Mouse (Mus musculus) erythroblast, embryonic 14.5 days (primary cell): ENCODE results near the gene Tbc1d22b. TPM values are rescaled to one million over a fixed set of nuclear protein-coding genes. Genes with fewer than 3 reads are reported as not detected.

Experiments used
- H3K27me3 ChIP-seq: 2 replicates; pipeline ENCODE4 v1.6.1; 2012; ENCODE audit warnings: inconsistent platforms; ENCODE audit not compliant: control insufficient read depth
- H3K36me3 ChIP-seq: 2 replicates; pipeline ENCODE4 v1.6.1; 2012; ENCODE audit warnings: mild to moderate bottlenecking, inconsistent platforms; ENCODE audit not compliant: control insufficient read depth
- H3K4me1 ChIP-seq: 2 replicates; pipeline ENCODE4 v1.6.1; 2012; ENCODE audit warnings: inconsistent platforms; ENCODE audit not compliant: control insufficient read depth
- H3K4me3 ChIP-seq: replicated peaks from 2 replicates; pipeline ENCODE3; 2012; ENCODE audit warnings: moderate library complexity, mild to moderate bottlenecking, inconsistent platforms
- H3K9me3 ChIP-seq: 2 replicates; pipeline ENCODE4 v1.6.1; 2012; ENCODE audit warnings: low read length, inconsistent platforms, mixed read lengths; ENCODE audit not compliant: control insufficient read depth
- GATA1 ChIP-seq: IDR thresholded peaks from 2 replicates; pipeline ENCODE4 v1.6.1; 2012; ENCODE audit warnings: low read length, inconsistent platforms, mixed read lengths
- TAL1 ChIP-seq: IDR thresholded peaks from 3 replicates; pipeline ENCODE4 v1.6.1; 2012; ENCODE audit warnings: low read length, inconsistent platforms, mixed read lengths
- polyA plus RNA-seq: library from polyadenylated mRNA; stranded (reverse); fragments of >175 nt; gene quantifications from 2 replicates; pipeline ENCODE4 v1.2.3, GENCODE M21; 2012

The Tbc1d22b gene
- polyA plus RNA-seq, 1 experiment: 0.99 TPM

DNA sequence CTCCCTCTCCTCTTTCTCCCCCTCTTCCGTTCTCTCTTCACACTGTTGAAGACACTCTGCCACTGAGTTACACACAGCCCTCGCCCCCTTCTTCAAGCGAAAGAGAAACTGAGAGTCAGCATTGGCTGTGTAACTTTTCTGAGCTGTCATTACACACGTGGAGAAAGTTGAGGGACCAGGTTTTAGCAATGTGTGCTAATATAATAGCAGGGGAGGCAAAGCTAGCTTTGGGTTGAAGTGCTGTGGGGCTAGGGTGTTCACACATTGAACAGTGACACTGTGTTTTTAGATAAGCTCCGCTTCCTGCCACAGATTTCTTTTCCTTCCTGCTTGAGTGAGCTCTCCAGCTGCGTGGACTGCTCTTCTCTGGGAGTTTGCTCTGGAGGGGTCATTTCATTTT lies 1.4 kb downstream of the Tbc1d22b start:
- TF ChIP-seq GATA1: no peak
- no peak for TF ChIP-seq TAL1
- Histone ChIP-seq H3K9me3 (no peaks in the 10 kb centered on the region), H3K4me1 (peaks cover 30% of the 10 kb centered on the region)

DNA sequence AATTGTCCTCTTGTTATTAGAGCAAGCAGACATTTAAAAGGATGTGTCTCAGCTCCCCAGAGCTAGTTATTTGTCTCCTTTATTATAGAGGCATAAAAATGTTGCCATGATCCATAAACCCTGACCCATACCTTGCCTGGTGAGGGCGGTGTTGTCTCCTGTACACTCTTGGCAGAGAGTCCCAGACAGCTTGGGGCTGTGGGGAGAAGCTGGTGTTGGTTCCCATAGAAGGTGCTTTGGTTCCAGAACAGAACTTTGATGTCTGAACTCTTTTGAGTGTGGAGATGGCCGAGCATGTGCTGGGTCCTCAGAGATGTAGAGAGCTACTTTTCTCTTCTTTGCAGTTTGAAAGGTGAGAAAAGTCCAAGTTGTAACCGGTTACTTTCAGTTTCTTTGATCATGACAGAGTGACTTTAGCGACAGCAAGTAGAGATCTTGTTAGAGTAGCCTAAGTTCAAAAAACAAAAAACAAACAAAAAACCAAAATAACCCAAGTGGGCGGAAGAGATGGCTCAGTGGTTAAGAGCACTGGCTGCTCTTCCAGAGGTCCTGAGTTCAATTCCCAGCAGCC lies 2.7 kb downstream of the Tbc1d22b start, which contains the start of gene Tmem217:
Tmem217 (minus strand) TSS at position 224 of the 571 bp plus-strand sequence.
- H3K4me1 ChIP-seq: peaks cover 30% of the 10 kb centered on the region
- peaks cover 2% of the 10 kb centered on the region; the same call in 1 of the 2 replicates for H3K27me3 ChIP-seq
- H3K36me3 ChIP-seq: no peaks in the 10 kb centered on the region; the same call in 1 of the 2 replicates
- TF ChIP-seq GATA1: no peak
- TF ChIP-seq TAL1: no peak
- H3K9me3 ChIP-seq: no peaks in the 10 kb centered on the region
- H3K4me3 ChIP-seq: no peak within 1 kb of the TSS

More for the DNA sequence above, 1.4 kb downstream of the Tbc1d22b start:
- Histone ChIP-seq H3K4me3 (peak overlapping the region; percentile 25), H3K36me3 (no peaks in the 10 kb centered on the region), H3K27me3 (peaks cover 2% of the 10 kb centered on the region; the same call in 1 of the 2 replicates)

GRCm38 (mm10) chr17:29554176-29554575 lies 4.6 kb downstream of the Tbc1d22b start:
- H3K36me3 ChIP-seq: no peaks in the 10 kb centered on the region; the same call in 1 of the 2 replicates
- H3K27me3 ChIP-seq: no peaks in the 10 kb centered on the region
- H3K9me3 ChIP-seq: no peaks in the 10 kb centered on the region
- peaks cover 27% of the 10 kb centered on the region for H3K4me1 ChIP-seq
- no peak overlapping the region for H3K4me3 ChIP-seq
- TF ChIP-seq GATA1 (no peak), TAL1 (no peak)

DNA sequence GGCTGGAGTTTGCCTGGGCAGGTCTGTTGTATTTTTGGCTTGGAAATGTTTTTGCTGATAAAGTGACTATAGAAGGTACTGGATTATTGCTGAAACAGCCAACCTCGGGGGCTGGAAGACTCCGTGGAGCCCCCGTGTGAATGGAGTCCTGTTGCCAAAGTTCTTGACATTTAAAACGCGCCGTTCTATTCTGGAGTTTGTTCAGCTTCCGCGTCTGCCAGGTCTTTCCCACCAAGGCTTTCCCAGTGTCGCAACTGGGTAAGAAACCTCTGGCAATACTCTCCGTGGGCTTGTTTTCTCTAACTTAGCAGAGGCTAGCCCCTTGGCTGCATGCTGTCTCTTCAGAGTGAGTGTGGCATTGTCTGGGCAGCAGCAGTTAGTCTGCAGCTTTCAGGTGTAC lies 6.9 kb downstream of the Tbc1d22b start:
- Histone ChIP-seq H3K36me3 (no peaks in the 10 kb centered on the region; the same call in 1 of the 2 replicates), H3K9me3 (no peaks in the 10 kb centered on the region), H3K27me3 (no peaks in the 10 kb centered on the region), H3K4me3 (no peak overlapping the region), H3K4me1 (peaks cover 6% of the 10 kb centered on the region; the same call in 1 of the 2 replicates)
- no peak for TF ChIP-seq TAL1
- no peak for TF ChIP-seq GATA1

GRCm38 (mm10) chr17:29556893-29557292 lies 7.3 kb downstream of the Tbc1d22b start:
- no peaks in the 10 kb centered on the region; the same call in 1 of the 2 replicates for H3K36me3 ChIP-seq
- H3K9me3 ChIP-seq: no peaks in the 10 kb centered on the region
- no peak overlapping the region for H3K4me3 ChIP-seq
- H3K27me3 ChIP-seq: no peaks in the 10 kb centered on the region
- TF ChIP-seq GATA1 (peak; percentile 26; the same call in 1 of the 2 replicates), TAL1 (no peak)
- H3K4me1 ChIP-seq: peaks cover 4% of the 10 kb centered on the region; the same call in 1 of the 2 replicates

- Histone ChIP-seq H3K4me3 (no peak overlapping the region), H3K4me1 (no peaks in the 10 kb centered on the region; the same call in 1 of the 2 replicates), H3K27me3 (no peaks in the 10 kb centered on the region), H3K36me3 (no peaks in the 10 kb centered on the region; the same call in 1 of the 2 replicates), H3K9me3 (no peaks in the 10 kb centered on the region)
- no peak for TF ChIP-seq GATA1
- no peak for TF ChIP-seq TAL1
Measured at GRCm38 (mm10) chr17:29558476-29558875, 8.9 kb downstream of the Tbc1d22b start.

DNA sequence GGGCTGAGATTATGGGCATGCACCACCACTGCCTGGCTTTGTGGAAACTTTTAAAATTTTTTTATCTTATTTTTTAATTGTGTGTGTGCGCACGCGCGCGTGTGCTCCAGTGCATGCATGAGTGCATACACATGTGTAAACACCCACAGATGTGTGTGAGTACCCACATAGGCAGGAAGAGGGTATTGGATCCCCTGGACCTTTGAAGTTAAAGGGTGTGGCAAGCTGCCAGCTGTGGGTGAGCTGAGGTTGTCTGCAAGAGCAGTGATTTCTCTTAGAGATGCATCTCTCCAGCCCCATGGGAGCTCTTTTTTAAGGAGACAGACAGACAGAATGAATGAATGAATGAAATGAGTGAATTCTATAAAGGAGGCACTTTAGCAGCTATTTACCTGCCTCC lies 15.9 kb downstream of the Tbc1d22b start:
- no peaks in the 10 kb centered on the region; the same call in none of the 2 replicates for H3K4me1 ChIP-seq
- no peaks in the 10 kb centered on the region for H3K9me3 ChIP-seq
- TF ChIP-seq GATA1: no peak
- TF ChIP-seq TAL1: no peak
- H3K36me3 ChIP-seq: peaks cover 41% of the 10 kb centered on the region
- no peak overlapping the region for H3K4me3 ChIP-seq
- H3K27me3 ChIP-seq: no peaks in the 10 kb centered on the region

- Histone ChIP-seq H3K36me3 (peaks cover 69% of the 10 kb centered on the region), H3K9me3 (no peaks in the 10 kb centered on the region)
Measured at GRCm38 (mm10) chr17:29568435-29568834, 18.9 kb downstream of the Tbc1d22b start.

DNA sequence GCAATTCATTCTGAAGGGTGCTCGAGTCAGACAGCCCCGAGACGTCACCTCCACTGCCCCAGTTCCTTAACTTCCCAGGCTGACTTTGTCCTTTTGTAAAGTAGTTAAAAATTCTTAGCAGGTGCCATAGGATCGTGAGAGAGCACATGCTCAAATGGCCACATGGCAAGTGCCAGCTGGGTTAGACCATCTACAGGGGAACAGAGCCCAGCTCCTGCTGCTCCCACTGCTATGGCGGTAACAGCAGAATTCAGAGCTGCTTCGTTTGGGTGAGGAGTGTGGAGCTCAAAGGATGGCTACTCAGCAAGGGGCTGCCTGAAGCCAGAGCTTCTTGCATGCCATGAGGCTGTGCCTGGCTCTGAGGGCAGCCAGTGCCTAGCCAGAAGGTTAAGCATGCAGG lies 20.2 kb downstream of the Tbc1d22b start:
- H3K4me1 ChIP-seq: no peaks in the 10 kb centered on the region; the same call in 1 of the 2 replicates
- no peaks in the 10 kb centered on the region for H3K27me3 ChIP-seq
- no peaks in the 10 kb centered on the region for H3K9me3 ChIP-seq
- TF ChIP-seq TAL1: no peak
- TF ChIP-seq GATA1: no peak
- no peak overlapping the region for H3K4me3 ChIP-seq
- H3K36me3 ChIP-seq: peaks cover 69% of the 10 kb centered on the region

More at GRCm38 (mm10) chr17:29568435-29568834, 18.9 kb downstream of the Tbc1d22b start:
- Histone ChIP-seq H3K4me3 (no peak overlapping the region), H3K4me1 (no peaks in the 10 kb centered on the region; the same call in none of the 2 replicates), H3K27me3 (no peaks in the 10 kb centered on the region)
- TF ChIP-seq TAL1: no peak
- TF ChIP-seq GATA1: no peak
